Mouse (Mus musculus): Measurements from ENCODE around the gene Spats1.

GRCm38 (mm10) chr17:45433419-45434261, 41.6 kb downstream of the Spats1 start, which contains the start of gene Cdc5l:
- TF ChIP-seq CHD2 (IDR thresholded peaks at IDR 0.05; ENCODE audit: low read depth, low read length), result peak; percentile 100
- no peak for TF ChIP-seq ZC3H11A (IDR thresholded peaks at IDR 0.05; ENCODE audit: borderline replicate concordance, low read depth, low read length)
- no peak for TF ChIP-seq MAFK (IDR thresholded peaks at IDR 0.05; ENCODE audit: insufficient read depth, low read depth, low read length)
- TF ChIP-seq HCFC1 (IDR thresholded peaks at IDR 0.05; ENCODE audit: borderline replicate concordance, insufficient read depth, low read length), result peak; percentile 48; the same call in 1 of the 2 replicates
- no peak for TF ChIP-seq ZNF384 (IDR thresholded peaks at IDR 0.05; ENCODE audit: low read depth, low read length)
